Mouse (Mus musculus) hindbrain, embryonic 12.5 days (tissue): Measurements from ENCODE around the gene Arcn1. TPM values are rescaled to one million over a fixed set of nuclear protein-coding genes. Genes with fewer than 3 reads are reported as not detected.

Source experiments
- ATAC-seq: fragments of 200-750 bp; cut with Nextera tagmentation; 2 replicates; pipeline ENCODE4 v1.8.0; 2017; ENCODE audit warnings: moderate TSS enrichment; ENCODE audit not compliant: low FRiP score
- H3K27ac ChIP-seq: fragments of 300-500 bp; sonication (generic); 2 replicates; pipeline ENCODE4 v1.5.1; 2016; ENCODE audit warnings: mild to moderate bottlenecking
- H3K27me3 ChIP-seq: fragments of 300-500 bp; sonication (generic); 2 replicates; pipeline ENCODE4 v1.6.1; 2016; ENCODE audit warnings: mild to moderate bottlenecking
- H3K36me3 ChIP-seq: fragments of 300-500 bp; sonication (generic); 2 replicates; pipeline ENCODE4 v1.6.1; 2016; ENCODE audit warnings: mild to moderate bottlenecking
- H3K4me1 ChIP-seq: fragments of 300-500 bp; sonication (generic); 2 replicates; pipeline ENCODE4 v1.6.1; 2016
- H3K4me2 ChIP-seq: fragments of 300-500 bp; sonication (generic); replicated peaks from 2 replicates; pipeline ENCODE4 v1.6.1; 2016; ENCODE audit warnings: mild to moderate bottlenecking
- H3K4me3 ChIP-seq: fragments of 300-500 bp; sonication (generic); 2 replicates; pipeline ENCODE4 v1.5.1; 2016; ENCODE audit warnings: mild to moderate bottlenecking
- H3K9ac ChIP-seq: fragments of 300-500 bp; sonication (generic); 2 replicates; pipeline ENCODE4 v1.6.1; 2016; ENCODE audit warnings: mild to moderate bottlenecking, moderate library complexity
- H3K9me3 ChIP-seq: fragments of 300-500 bp; sonication (generic); replicated peaks from 2 replicates; pipeline ENCODE4 v1.6.1; 2016; ENCODE audit warnings: mild to moderate bottlenecking
- WGBS: fragments of 180-500 bp; shearing (Covaris S2); methylation state at CpG from one replicate; pipeline ENCODE4 v1.1.7; 2016; 5-methylcytosine and 5-hydroxymethylcytosine counted together
- polyA plus RNA-seq: library from polyadenylated mRNA; unstranded; fragments of >200 nt; fragmentation: Nextera tagmentation; extraction: Ambion mirVana; gene quantifications from 2 replicates; pipeline ENCODE4 v1.2.1, GENCODE M21; 2016

The Arcn1 gene
- polyA plus RNA-seq, 1 experiment from 2014 or later = 179 TPM

GRCm38 (mm10) chr9:44737240-44737949, 30.2 kb downstream of the Arcn1 start:
- peaks cover 20% of the 10 kb centered on the region for H3K27me3 ChIP-seq
- WGBS = 40% methylated on average over 8 of the region's 8 CpGs
- peaks cover 32% of the 10 kb centered on the region for H3K4me1 ChIP-seq
- H3K27ac ChIP-seq = peak overlapping the region; percentile 55
- peaks cover 11% of the 10 kb centered on the region for H3K36me3 ChIP-seq
- H3K4me2 ChIP-seq = no peak overlapping the region
- no peaks in the 10 kb centered on the region for H3K9me3 ChIP-seq
- no peak overlapping the region for H3K9ac ChIP-seq
- no peak for ATAC-seq
- H3K4me3 ChIP-seq = no peak overlapping the region

- H3K4me2 ChIP-seq = no peak overlapping the region
- H3K27me3 ChIP-seq = peaks cover 23% of the 10 kb centered on the region
- no peak overlapping the region for H3K4me3 ChIP-seq
- H3K36me3 ChIP-seq = 0 out of 2 replicates have a peak, but pooled peaks cover 5% of the 10 kb centered on the region
- H3K9ac ChIP-seq = no peak overlapping the region
- WGBS = 54% methylated on average over 2 of the region's 2 CpGs
- no peak for ATAC-seq
- H3K9me3 ChIP-seq = no peaks in the 10 kb centered on the region
- H3K27ac ChIP-seq = peak overlapping the region; percentile 0; the same call in 1 of the 2 replicates
- H3K4me1 ChIP-seq = peaks cover 32% of the 10 kb centered on the region
These were observed 31.3 kb downstream of the Arcn1 start for GRCm38 (mm10) chr9:44736301-44736700.

- H3K4me1 ChIP-seq = peaks cover 32% of the 10 kb centered on the region
- no peak overlapping the region for H3K9ac ChIP-seq
- H3K4me2 ChIP-seq = no peak overlapping the region
- 66% methylated on average over 6 of the region's 6 CpGs for WGBS
- H3K27ac ChIP-seq = peak overlapping the region; percentile 0; the same call in 1 of the 2 replicates
- ATAC-seq = no peak
- H3K27me3 ChIP-seq = peaks cover 23% of the 10 kb centered on the region
- H3K36me3 ChIP-seq = 0 out of 2 replicates have a peak, but pooled peaks cover under 1% of the 10 kb centered on the region
- H3K9me3 ChIP-seq = no peaks in the 10 kb centered on the region
- H3K4me3 ChIP-seq = no peak overlapping the region
These were observed 31.8 kb downstream of the Arcn1 start for GRCm38 (mm10) chr9:44735886-44736285.

- WGBS = under 1% methylated on average over 47 of the region's 47 CpGs
- peak within 1 kb of the TSS; percentile 52 for H3K27ac ChIP-seq
- ATAC-seq = peak; percentile 79
These were observed 32.8 kb downstream of the Arcn1 start, which contains the start of gene Phldb1 for GRCm38 (mm10) chr9:44734524-44735494. Gene Phldb1 (minus strand): TSS chr9:44735198.

GRCm38 (mm10) chr9:44733671-44734523, 33.7 kb downstream of the Arcn1 start:
- Histone ChIP-seq H3K4me2 (peak overlapping the region; percentile 94), H3K9me3 (no peaks in the 10 kb centered on the region), H3K27ac (peak overlapping the region; percentile 52; the same call in 1 of the 2 replicates), H3K4me3 (peak overlapping the region; percentile 59), H3K9ac (peak overlapping the region; percentile 67), H3K36me3 (no peaks in the 10 kb centered on the region), H3K27me3 (peaks cover 23% of the 10 kb centered on the region), H3K4me1 (peaks cover 32% of the 10 kb centered on the region)
- under 1% methylated on average over 79 of the region's 79 CpGs for WGBS
- peak; percentile 48 for ATAC-seq

More at GRCm38 (mm10) chr9:44734524-44735494, 32.8 kb downstream of the Arcn1 start, which contains the start of gene Phldb1:
- peaks cover 23% of the 10 kb centered on the region for H3K27me3 ChIP-seq
- peak within 1 kb of the TSS; percentile 94 for H3K4me2 ChIP-seq
- H3K4me1 ChIP-seq = peaks cover 32% of the 10 kb centered on the region
- no peaks in the 10 kb centered on the region for H3K36me3 ChIP-seq
- H3K9ac ChIP-seq = peak within 1 kb of the TSS; percentile 67
- peak within 1 kb of the TSS; percentile 59 for H3K4me3 ChIP-seq
- H3K9me3 ChIP-seq = no peaks in the 10 kb centered on the region

GRCm38 (mm10) chr9:44732921-44733530, 34.6 kb downstream of the Arcn1 start:
- Histone ChIP-seq H3K9me3 (no peaks in the 10 kb centered on the region), H3K27me3 (peaks cover 23% of the 10 kb centered on the region), H3K4me2 (peak overlapping the region; percentile 94), H3K36me3 (no peaks in the 10 kb centered on the region), H3K9ac (peak overlapping the region; percentile 67), H3K27ac (peak overlapping the region; percentile 48; the same call in 1 of the 2 replicates), H3K4me3 (peak overlapping the region; percentile 59), H3K4me1 (peaks cover 32% of the 10 kb centered on the region)
- 48% methylated on average over 12 of the region's 12 CpGs for WGBS
- no peak for ATAC-seq

DNA sequence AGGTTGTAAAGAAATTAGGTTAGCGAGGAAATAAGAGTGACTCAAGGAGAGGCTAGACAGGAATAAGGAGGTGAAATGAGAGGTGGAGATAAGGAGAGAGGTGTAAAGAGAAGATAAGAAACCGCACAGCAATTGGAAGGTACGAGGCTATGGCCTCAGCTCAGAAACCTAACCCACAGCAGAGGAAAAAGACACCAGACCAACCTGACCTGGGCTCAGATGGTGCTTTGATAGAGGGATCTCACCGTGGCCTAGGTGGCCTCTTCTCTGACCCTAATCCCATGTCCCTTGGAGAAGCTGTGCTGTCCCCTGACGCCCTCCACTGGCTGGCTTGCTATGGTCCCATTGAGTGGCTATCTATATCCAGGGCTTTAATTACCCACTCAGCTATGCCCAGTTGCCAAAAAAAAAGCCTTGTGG, 35.5 kb downstream of the Arcn1 start:
- ATAC-seq = no peak
- Histone ChIP-seq H3K4me3 (no peak overlapping the region), H3K4me2 (peak overlapping the region; percentile 94; the same call in 1 of the 2 replicates), H3K27me3 (peaks cover 23% of the 10 kb centered on the region), H3K36me3 (no peaks in the 10 kb centered on the region), H3K9ac (no peak overlapping the region), H3K27ac (no peak overlapping the region), H3K4me1 (peaks cover 35% of the 10 kb centered on the region), H3K9me3 (no peaks in the 10 kb centered on the region)
- 72% methylated on average over 5 of the region's 5 CpGs for WGBS

GRCm38 (mm10) chr9:44727441-44727840, 40.2 kb downstream of the Arcn1 start:
- H3K4me1 ChIP-seq = peaks cover 50% of the 10 kb centered on the region
- H3K9me3 ChIP-seq = no peaks in the 10 kb centered on the region
- no peak overlapping the region for H3K4me3 ChIP-seq
- WGBS = 68% methylated on average over 5 of the region's 5 CpGs
- no peaks in the 10 kb centered on the region for H3K36me3 ChIP-seq
- H3K9ac ChIP-seq = no peak overlapping the region
- H3K27me3 ChIP-seq = peaks cover 4% of the 10 kb centered on the region
- H3K27ac ChIP-seq = no peak overlapping the region
- H3K4me2 ChIP-seq = no peak overlapping the region
- ATAC-seq = no peak

DNA sequence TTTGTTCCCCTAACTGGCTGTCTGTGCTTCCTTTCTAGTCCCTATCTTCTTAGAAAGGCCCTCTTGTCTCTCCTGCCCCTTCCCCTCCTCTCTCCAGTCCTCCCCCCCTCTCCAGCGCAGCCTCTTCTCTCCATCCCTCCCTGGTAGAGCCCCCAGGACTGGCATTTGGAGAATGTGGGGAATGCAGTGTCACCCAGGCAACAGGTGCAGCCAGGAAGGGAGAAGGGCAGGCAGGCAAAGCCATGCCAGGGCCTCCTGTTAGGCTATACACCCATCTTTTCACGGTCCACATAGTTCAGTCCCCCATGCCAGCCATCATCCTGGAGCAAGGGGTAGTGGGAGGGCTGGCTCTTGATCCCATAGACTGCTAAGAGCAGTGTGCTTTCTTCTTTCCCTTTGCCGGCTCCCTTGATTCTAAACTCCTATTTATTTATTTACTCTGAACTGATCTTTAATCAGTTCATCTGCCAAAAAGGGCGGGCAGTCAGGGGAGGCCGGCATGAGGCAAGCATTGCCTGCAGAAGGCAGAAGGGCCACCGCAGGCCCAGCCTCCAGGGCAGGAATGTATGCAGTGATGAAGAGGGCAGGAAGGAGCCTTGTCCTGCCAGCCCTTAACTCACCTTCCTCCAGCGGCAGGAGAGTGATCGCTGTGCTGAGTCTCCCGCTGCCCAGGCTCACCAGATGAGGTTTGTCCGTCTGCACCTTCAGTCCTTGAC, 41.1 kb downstream of the Arcn1 start:
- H3K9me3 ChIP-seq = no peaks in the 10 kb centered on the region
- ATAC-seq = peak; percentile 26; the same call in 1 of the 2 replicates
- H3K27me3 ChIP-seq = no peaks in the 10 kb centered on the region
- no peak overlapping the region for H3K9ac ChIP-seq
- H3K27ac ChIP-seq = peak overlapping the region; percentile 12; the same call in 1 of the 2 replicates
- H3K36me3 ChIP-seq = no peaks in the 10 kb centered on the region
- H3K4me3 ChIP-seq = no peak overlapping the region
- 40% methylated on average over 10 of the region's 10 CpGs for whole genome bisulfite sequencing
- H3K4me2 ChIP-seq = no peak overlapping the region
- H3K4me1 ChIP-seq = peaks cover 54% of the 10 kb centered on the region

GRCm38 (mm10) chr9:44724665-44725064, 43.0 kb downstream of the Arcn1 start:
- no peaks in the 10 kb centered on the region for H3K36me3 ChIP-seq
- peak overlapping the region; percentile 8; the same call in 1 of the 2 replicates for H3K9ac ChIP-seq
- WGBS = 47% methylated on average over 2 of the region's 2 CpGs
- H3K27ac ChIP-seq = peak overlapping the region; percentile 86
- no peak overlapping the region; the same call in 1 of the 2 replicates for H3K4me2 ChIP-seq
- no peaks in the 10 kb centered on the region for H3K27me3 ChIP-seq
- H3K4me1 ChIP-seq = peaks cover 67% of the 10 kb centered on the region
- H3K9me3 ChIP-seq = no peaks in the 10 kb centered on the region
- no peak overlapping the region for H3K4me3 ChIP-seq
- no peak for ATAC-seq
